Mouse (Mus musculus) CH12.LX (cell line): Measurements from ENCODE around the gene Egfl8. TPM values are rescaled to one million over a fixed set of nuclear protein-coding genes. Genes with fewer than 3 reads are reported as not detected.

Experiments used
- DNase-seq: peaks from one replicate; pipeline ENCODE4 v3.0.0-alpha.2; 2013; ENCODE audit errors: extremely low read depth
- H3K27ac ChIP-seq: 2 replicates; pipeline ENCODE4 v1.5.1; 2012; ENCODE audit warnings: low read depth, mild to moderate bottlenecking, control low read depth, moderate library complexity; ENCODE audit not compliant: insufficient read depth
- H3K27me3 ChIP-seq: replicated peaks from 2 replicates; pipeline ENCODE3; 2012; ENCODE audit warnings: inconsistent platforms
- H3K36me3 ChIP-seq, 2 experiments: replicated peaks in 1 of 2; 2 replicates each; pipeline versions ENCODE3 to v1.6.1; 2012; ENCODE audit warnings: inconsistent platforms in 1 of 2, low read length in 1 of 2, mild to moderate bottlenecking in 1 of 2, mixed read lengths in 1 of 2, moderate library complexity in 1 of 2; ENCODE audit not compliant: control insufficient read depth in 1 of 2, insufficient read depth in 1 of 2
- H3K4me1 ChIP-seq, 2 experiments: 2 replicates each; pipeline ENCODE4 v1.6.1; 2012; ENCODE audit warnings: inconsistent platforms in 1 of 2, moderate library complexity in 1 of 2; ENCODE audit not compliant: insufficient read depth in 2 of 2, control insufficient read depth in 1 of 2
- H3K4me2 ChIP-seq: 2 replicates; pipeline ENCODE4 v1.6.1; 2012; ENCODE audit warnings: low read depth, mild to moderate bottlenecking, control low read depth; ENCODE audit not compliant: poor library complexity, insufficient read depth, severe bottlenecking
- H3K4me3 ChIP-seq, 3 experiments: fragments of 150-350 bp in 1 of 3; sonication (generic) in 1 of 3; replicated peaks in 1 of 3; 2 replicates each; pipeline versions ENCODE3 to v1.5.1; 2011 to 2012; ENCODE audit warnings: low read depth in 2 of 3, low read length in 2 of 3, mild to moderate bottlenecking in 2 of 3, moderate library complexity in 2 of 3, control low read depth in 1 of 3, improper control_type of control experiment in 1 of 3, inconsistent platforms in 1 of 3, mixed read lengths in 1 of 3; ENCODE audit not compliant: poor library complexity in 1 of 3
- H3K79me2 ChIP-seq: replicated peaks from 2 replicates; pipeline ENCODE4 v1.6.1; 2012; ENCODE audit warnings: mild to moderate bottlenecking, moderate library complexity; ENCODE audit not compliant: control insufficient read depth, poor library complexity, insufficient read depth, severe bottlenecking; ENCODE audit errors: extremely low read depth
- H3K9ac ChIP-seq: 2 replicates; pipeline ENCODE4 v1.6.1; 2012; ENCODE audit warnings: low read depth, mild to moderate bottlenecking, control low read depth, moderate library complexity; ENCODE audit not compliant: insufficient read depth
- H3K9me3 ChIP-seq: replicated peaks from 2 replicates; pipeline ENCODE3; 2012; ENCODE audit warnings: low read length, inconsistent platforms, mixed read lengths
- BHLHE40 ChIP-seq: IDR thresholded peaks from 2 replicates; pipeline ENCODE4 v1.6.1; 2011; ENCODE audit warnings: mild to moderate bottlenecking, low read depth, low read length, improper control_type of control experiment
- CTCF ChIP-seq, 2 experiments: IDR thresholded peaks in 1 of 2; conservative IDR thresholded peaks in 1 of 2; 2 replicates each; pipeline ENCODE4 v1.5.1; 2011 to 2012; ENCODE audit warnings: low read depth in 2 of 2, low read length in 2 of 2, improper control_type of control experiment in 1 of 2, inconsistent platforms in 1 of 2, mild to moderate bottlenecking in 1 of 2, moderate library complexity in 1 of 2
- ELF1 ChIP-seq: IDR thresholded peaks from 2 replicates; pipeline ENCODE4 v1.6.1; 2014; ENCODE audit warnings: low read depth, mild to moderate bottlenecking, inconsistent platforms, low read length, improper control_type of control experiment
- EP300 ChIP-seq: IDR thresholded peaks from 2 replicates; pipeline ENCODE4 v1.6.1; 2011; ENCODE audit warnings: low read length, improper control_type of control experiment
- ETS1 ChIP-seq: conservative IDR thresholded peaks from 2 replicates; pipeline ENCODE4 v1.6.1; 2012; ENCODE audit warnings: low read depth, mild to moderate bottlenecking, inconsistent platforms, low read length, improper control_type of control experiment, moderate library complexity
- JUN ChIP-seq: IDR thresholded peaks from 2 replicates; pipeline ENCODE4 v1.6.1; 2011; ENCODE audit warnings: low read depth, mild to moderate bottlenecking, low read length, improper control_type of control experiment, moderate library complexity; ENCODE audit not compliant: insufficient read depth
- JUND ChIP-seq: conservative IDR thresholded peaks from 2 replicates; pipeline ENCODE4 v1.6.1; 2011; ENCODE audit warnings: low read depth, low read length, improper control_type of control experiment
- MAFK ChIP-seq: IDR thresholded peaks from 2 replicates; pipeline ENCODE4 v1.6.1; 2011; ENCODE audit warnings: low read length, improper control_type of control experiment; ENCODE audit not compliant: insufficient replicate concordance
- MAX ChIP-seq: IDR thresholded peaks from 2 replicates; pipeline ENCODE4 v1.6.1; 2011; ENCODE audit warnings: low read length, improper control_type of control experiment
- MAZ ChIP-seq: IDR thresholded peaks from 2 replicates; pipeline ENCODE4 v1.6.1; 2012; ENCODE audit warnings: low read depth, mild to moderate bottlenecking, inconsistent platforms, low read length, improper control_type of control experiment, moderate library complexity
- MEF2A ChIP-seq: IDR thresholded peaks from 2 replicates; pipeline ENCODE4 v1.6.1; 2014; ENCODE audit warnings: low read depth, mild to moderate bottlenecking, inconsistent platforms, low read length, improper control_type of control experiment, borderline replicate concordance
- MYC ChIP-seq: IDR thresholded peaks from 2 replicates; pipeline ENCODE4 v1.6.1; 2011; ENCODE audit warnings: low read depth, mild to moderate bottlenecking, improper control_type of control experiment, low read length
- NELFE ChIP-seq: IDR thresholded peaks from 2 replicates; pipeline ENCODE4 v1.6.1; 2011; ENCODE audit warnings: low read depth, low read length, improper control_type of control experiment
- NRF1 ChIP-seq: IDR thresholded peaks from 2 replicates; pipeline ENCODE4 v1.6.1; 2014; ENCODE audit warnings: low read depth, mild to moderate bottlenecking, inconsistent platforms, low read length, improper control_type of control experiment, moderate library complexity
- RCOR1 ChIP-seq: conservative IDR thresholded peaks from 2 replicates; pipeline ENCODE4 v1.6.1; 2012; ENCODE audit warnings: low read depth, mild to moderate bottlenecking, inconsistent platforms, low read length, improper control_type of control experiment
- UBTF ChIP-seq: IDR thresholded peaks from 2 replicates; pipeline ENCODE4 v1.6.1; 2012; ENCODE audit warnings: low read depth, mild to moderate bottlenecking, inconsistent platforms, low read length, improper control_type of control experiment, moderate library complexity
- ZC3H11A ChIP-seq: IDR thresholded peaks from 2 replicates; pipeline ENCODE4 v1.6.1; 2012; ENCODE audit warnings: low read depth, mild to moderate bottlenecking, inconsistent platforms, low read length, improper control_type of control experiment
- dilution Hi-C: fragments of 300-500 bp; cut with MboI; formaldehyde crosslinking; loops from 2 replicates; pipeline ENCODE4 v1.14.3; 2020; ENCODE audit warnings: low sequenced_read_pairs; ENCODE audit not compliant: extremely low pct_unique_long_range_greater_than_20kb, extremely low pct_ligation_motif_present
- in situ Hi-C: fragments of 300-500 bp; cut with MboI; formaldehyde crosslinking; loops from 3 replicates; pipeline ENCODE4 v1.14.3; 2019; ENCODE audit warnings: low sequenced_read_pairs, low pct_ligation_motif_present, low pct_unique_long_range_greater_than_20kb, mixed read lengths
- polyA plus RNA-seq: library from polyadenylated mRNA; unstranded; fragments of >175 nt; gene quantifications from 2 replicates; pipeline ENCODE4 v1.2.1, GENCODE M21; 2012; ENCODE audit warnings: low read depth; ENCODE audit not compliant: insufficient read length
- total RNA-seq, 2 experiments: library from RNA; depleted of rRNA; stranded (reverse); fragments of 300-350 nt in 1 of 2; fragments of >200 nt in 1 of 2; gene quantifications; 2 replicates each; pipeline ENCODE4 v1.2.3; 2012 to 2014

Gene Egfl8
- total and polyA plus RNA-seq, 3 experiments, result not detected

DNA sequence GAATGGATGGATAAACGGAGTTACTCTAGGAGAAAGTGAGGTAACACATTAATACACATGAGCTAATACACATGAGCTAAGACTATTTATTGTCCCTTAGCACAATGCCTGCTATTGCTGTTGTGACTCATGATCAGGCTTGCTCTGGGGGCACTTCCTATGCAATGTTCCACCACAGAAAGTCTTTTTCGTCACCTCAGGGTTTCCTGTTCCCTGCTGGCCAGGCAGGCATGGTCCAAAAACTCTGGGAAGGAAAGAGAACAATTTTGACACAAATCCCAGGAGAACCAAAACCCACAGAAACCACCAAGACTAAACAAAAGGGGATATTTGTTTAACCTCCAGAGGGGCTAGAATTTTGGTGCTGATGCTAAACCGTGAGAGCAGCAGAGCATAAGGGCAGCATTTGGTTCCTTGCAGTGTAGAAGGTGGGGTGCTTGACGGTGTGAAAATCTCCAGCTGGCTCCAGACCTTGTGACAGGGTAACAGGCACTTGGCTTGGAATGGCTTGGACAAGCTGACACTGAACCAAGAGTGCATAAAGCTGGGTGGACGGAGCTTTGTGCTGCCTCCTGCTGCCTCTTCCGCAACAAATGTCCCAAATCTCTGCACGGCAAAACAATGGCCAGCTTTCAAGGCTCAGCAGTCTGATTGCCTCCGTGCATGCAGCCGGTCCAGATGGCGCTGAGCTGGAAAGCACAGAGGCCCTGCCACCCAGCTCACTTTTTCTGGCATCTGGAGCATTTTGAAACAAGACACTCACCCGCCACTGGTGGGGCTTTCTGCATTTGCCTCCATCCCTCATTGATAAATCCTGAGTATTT is 25.2 kb upstream of the Egfl8 start:
- in situ Hi-C loops, result no loop called here
- Histone ChIP-seq H3K9ac (no peak overlapping the region), H3K4me1 (peaks cover 0 to 22% of the 10 kb centered on the region in 2 experiments; a peak in 3 of 4 replicates), H3K4me3 (no peak overlapping the region), H3K27me3 (peaks cover 75% of the 10 kb centered on the region), H3K79me2 (no peaks in the 10 kb centered on the region; the same call in 1 of the 2 replicates), H3K4me2 (no peak overlapping the region), H3K36me3 (peaks cover 0 to 4% of the 10 kb centered on the region in 2 experiments), H3K9me3 (peaks cover 9% of the 10 kb centered on the region), H3K27ac (no peak overlapping the region)
- DNase-seq, result no peak
- TF ChIP-seq MAFK, result no peak
- dilution Hi-C loops, result no loop called here

GRCm38 (mm10) chr17:34639461-34640255 is 23.9 kb upstream of the Egfl8 start:
- Histone ChIP-seq H3K9me3 (peaks cover 9% of the 10 kb centered on the region), H3K4me2 (no peak overlapping the region), H3K27me3 (peaks cover 84% of the 10 kb centered on the region), H3K79me2 (no peaks in the 10 kb centered on the region), H3K9ac (no peak overlapping the region), H3K27ac (no peak overlapping the region), H3K4me1 (peaks cover 0 to 11% of the 10 kb centered on the region in 2 experiments; a peak in 2 of 4 replicates), H3K36me3 (no peaks in the 10 kb centered on the region), H3K4me3 (no peak overlapping the region)
- dilution Hi-C loops (no loop called here), in situ Hi-C loops (no loop called here)
- no peak for DNase-seq
- TF ChIP-seq MAFK (no peak), JUND (no peak), NRF1 (no peak), MYC (no peak), RCOR1 (no peak), ZC3H11A (no peak), MAZ (no peak), UBTF (no peak), EP300 (no peak), NELFE (no peak), JUN (no peak), MEF2A (no peak), ETS1 (no peak), MAX (no peak), BHLHE40 (no peak), ELF1 (no peak), CTCF (conservative IDR thresholded peaks at IDR 0.05 in 1 of 2, IDR thresholded peaks at IDR 0.05 in 1 of 2; ENCODE audit: low read depth in 2 of 2, low read length in 2 of 2) (no peak)
